Mouse (Mus musculus): ENCODE measurements around the gene Hist2h2be.
A peak's percentile ranks its signal among the peaks of the same experiment; 100 is the strongest.

- TF ChIP-seq ZNF384 (IDR thresholded peaks at IDR 0.05; ENCODE audit: low read depth, low read length) = 0 out of 2 replicates have a peak, but pooled peaks have one; percentile 37
- TF ChIP-seq CTCF (IDR thresholded peaks at IDR 0.05 in 2 of 3, conservative IDR thresholded peaks at IDR 0.05 in 1 of 3; ENCODE audit: control insufficient read depth in 1 of 3, insufficient read depth in 1 of 3, low read depth in 2 of 3, low read length in 3 of 3, poor library complexity in 1 of 3, severe bottlenecking in 1 of 3) = no peak
- no peak for TF ChIP-seq POLR2A (IDR thresholded peaks at IDR 0.05; ENCODE audit: control insufficient read depth in 1 of 2, insufficient read depth in 1 of 2, low read depth in 1 of 2, low read length in 2 of 2, poor library complexity in 1 of 2)
- no peak for TF ChIP-seq MAZ (IDR thresholded peaks at IDR 0.05; ENCODE audit: low read depth, low read length)
- TF ChIP-seq MAX (IDR thresholded peaks at IDR 0.05; ENCODE audit: low read length) = no peak
- TF ChIP-seq BHLHE40 (IDR thresholded peaks at IDR 0.05; ENCODE audit: borderline replicate concordance, low read depth, low read length) = no peak
These were observed 26.0 kb upstream of the Hist2h2be start for GRCm38 (mm10) chr3:96194966-96195365.

Measured in MEL (cell line).